Mouse (Mus musculus) midbrain, embryonic 14.5 days (tissue): ENCODE measurements around the gene Rimkla. TPM values are rescaled to one million over a fixed set of nuclear protein-coding genes. Genes with fewer than 3 reads are reported as not detected.

Source experiments
- ATAC-seq: fragments of 200-750 bp; cut with Nextera tagmentation; 2 replicates; pipeline ENCODE4 v1.8.0; 2017; ENCODE audit warnings: moderate number of reproducible peaks, moderate library complexity; ENCODE audit not compliant: low FRiP score, low TSS enrichment
- DNase-seq: peaks from one replicate; pipeline ENCODE4 v3.0.0-alpha.2; 2015
- H3K27ac ChIP-seq: fragments of 300-500 bp; sonication (generic); replicated peaks from 2 replicates; pipeline ENCODE4 v1.5.1; 2014; ENCODE audit warnings: mild to moderate bottlenecking, low read depth, low read length, moderate library complexity
- H3K27me3 ChIP-seq: fragments of 300-500 bp; sonication (generic); 2 replicates; pipeline ENCODE4 v1.6.1; 2014; ENCODE audit warnings: low read length, control low read depth, mixed read lengths; ENCODE audit not compliant: control insufficient read depth, insufficient read depth
- H3K36me3 ChIP-seq: fragments of 300-500 bp; sonication (generic); 2 replicates; pipeline ENCODE4 v1.6.1; 2014; ENCODE audit warnings: low read length, control low read depth; ENCODE audit not compliant: control insufficient read depth, insufficient read depth
- H3K4me1 ChIP-seq: fragments of 300-500 bp; sonication (generic); 2 replicates; pipeline ENCODE4 v1.6.1; 2014; ENCODE audit warnings: mild to moderate bottlenecking, antibody characterized with exemption, low read length, control low read depth; ENCODE audit not compliant: control insufficient read depth, insufficient read depth
- H3K4me2 ChIP-seq: fragments of 300-500 bp; sonication (generic); 2 replicates; pipeline ENCODE4 v1.6.1; 2014; ENCODE audit warnings: mild to moderate bottlenecking, low read length, moderate library complexity
- H3K4me3 ChIP-seq: fragments of 300-500 bp; sonication (generic); replicated peaks from 2 replicates; pipeline ENCODE4 v1.5.1; 2014; ENCODE audit warnings: low read depth, low read length
- H3K9ac ChIP-seq: fragments of 300-500 bp; sonication (generic); replicated peaks from 2 replicates; pipeline ENCODE4 v1.6.1; 2014; ENCODE audit warnings: mild to moderate bottlenecking, low read length, moderate library complexity
- H3K9me3 ChIP-seq: fragments of 300-500 bp; sonication (generic); 2 replicates; pipeline ENCODE4 v1.6.1; 2016; ENCODE audit warnings: low read length, control low read depth, mixed read lengths; ENCODE audit not compliant: control insufficient read depth
- WGBS: fragments of 180-500 bp; shearing (Covaris S2); extraction: QIAGEN DNeasy Blood & Tissue Kit; methylation state at CpG from one replicate; pipeline ENCODE4 v1.1.7; 2014; 5-methylcytosine and 5-hydroxymethylcytosine counted together
- polyA plus RNA-seq: library from polyadenylated mRNA; unstranded; fragments of >200 nt; fragmentation: Nextera tagmentation; extraction: Ambion mirVana; gene quantifications from 2 replicates; pipeline ENCODE4 v1.2.1, GENCODE M21; 2014

Rimkla gene
- polyA plus RNA-seq, 1 experiment from 2014 or later: 26.2 TPM

GRCm38 (mm10) chr4:119442539-119442938 lies 49.9 kb downstream of the Rimkla start:
- Histone ChIP-seq H3K4me3 (no peak overlapping the region), H3K4me2 (no peak overlapping the region), H3K36me3 (no peaks in the 10 kb centered on the region), H3K9ac (no peak overlapping the region), H3K27ac (no peak overlapping the region), H3K27me3 (no peaks in the 10 kb centered on the region), H3K9me3 (no peaks in the 10 kb centered on the region), H3K4me1 (no peaks in the 10 kb centered on the region)
- ATAC-seq (no peak), DNase-seq (no peak)
- WGBS: 48% methylated on average over 6 of the region's 6 CpGs

- Histone ChIP-seq H3K36me3 (no peaks in the 10 kb centered on the region), H3K4me3 (no peak overlapping the region), H3K4me2 (no peak overlapping the region), H3K27ac (no peak overlapping the region), H3K27me3 (no peaks in the 10 kb centered on the region), H3K9ac (no peak overlapping the region), H3K4me1 (no peaks in the 10 kb centered on the region), H3K9me3 (no peaks in the 10 kb centered on the region)
- 94% methylated on average over 4 of the region's 4 CpGs for WGBS
- DNase-seq (no peak), ATAC-seq (no peak)
These were observed 50.6 kb downstream of the Rimkla start for GRCm38 (mm10) chr4:119441836-119442235.

GRCm38 (mm10) chr4:119437936-119438335 lies 54.5 kb downstream of the Rimkla start:
- Histone ChIP-seq H3K27ac (no peak overlapping the region), H3K9me3 (0 out of 2 replicates have a peak, but pooled peaks cover 5% of the 10 kb centered on the region), H3K9ac (no peak overlapping the region), H3K4me1 (no peaks in the 10 kb centered on the region), H3K4me3 (no peak overlapping the region), H3K36me3 (no peaks in the 10 kb centered on the region), H3K27me3 (no peaks in the 10 kb centered on the region), H3K4me2 (no peak overlapping the region)
- no peak for ATAC-seq
- 89% methylated on average over 2 of the region's 2 CpGs for WGBS
- DNase-seq: no peak

- ATAC-seq (no peak), DNase-seq (peak; percentile 65)
- Histone ChIP-seq H3K4me3 (no peak overlapping the region), H3K9ac (no peak overlapping the region), H3K27me3 (no peaks in the 10 kb centered on the region), H3K4me2 (no peak overlapping the region), H3K36me3 (no peaks in the 10 kb centered on the region), H3K27ac (no peak overlapping the region), H3K9me3 (0 out of 2 replicates have a peak, but pooled peaks cover under 1% of the 10 kb centered on the region), H3K4me1 (no peaks in the 10 kb centered on the region)
- WGBS: 35% methylated on average over 5 of the region's 5 CpGs
These were observed 61.8 kb downstream of the Rimkla start for GRCm38 (mm10) chr4:119430678-119431077.

GRCm38 (mm10) chr4:119427680-119428079 lies 64.7 kb downstream of the Rimkla start:
- H3K4me1 ChIP-seq: peaks cover 7% of the 10 kb centered on the region
- no peak for ATAC-seq
- no peaks in the 10 kb centered on the region for H3K27me3 ChIP-seq
- no peaks in the 10 kb centered on the region for H3K9me3 ChIP-seq
- no peak for DNase-seq
- H3K36me3 ChIP-seq: no peaks in the 10 kb centered on the region
- no peak overlapping the region for H3K9ac ChIP-seq
- H3K4me2 ChIP-seq: no peak overlapping the region
- H3K4me3 ChIP-seq: no peak overlapping the region
- H3K27ac ChIP-seq: no peak overlapping the region
- WGBS: 59% methylated on average over 2 of the region's 2 CpGs

- Histone ChIP-seq H3K36me3 (no peaks in the 10 kb centered on the region), H3K4me1 (peaks cover 16% of the 10 kb centered on the region), H3K9ac (no peak overlapping the region), H3K27ac (no peak overlapping the region), H3K4me2 (no peak overlapping the region), H3K4me3 (no peak overlapping the region), H3K9me3 (no peaks in the 10 kb centered on the region), H3K27me3 (no peaks in the 10 kb centered on the region)
- DNase-seq (no peak), ATAC-seq (no peak)
- 69% methylated on average over 2 of the region's 2 CpGs for WGBS
These were observed 66.8 kb downstream of the Rimkla start for GRCm38 (mm10) chr4:119425601-119426000.

- Histone ChIP-seq H3K27ac (no peak overlapping the region), H3K4me1 (peaks cover 16% of the 10 kb centered on the region), H3K9me3 (no peaks in the 10 kb centered on the region), H3K9ac (no peak overlapping the region), H3K36me3 (no peaks in the 10 kb centered on the region), H3K4me2 (no peak overlapping the region), H3K27me3 (no peaks in the 10 kb centered on the region), H3K4me3 (no peak overlapping the region)
- 96% methylated on average over 2 of the region's 2 CpGs for WGBS
- ATAC-seq (no peak), DNase-seq (no peak)
These were observed 67.4 kb downstream of the Rimkla start for GRCm38 (mm10) chr4:119425077-119425476.

GRCm38 (mm10) chr4:119422294-119422964 lies 70.0 kb downstream of the Rimkla start, which contains the start of the genes Ppcs and Zmynd12:
Gene Ppcs (minus strand): TSS chr4:119422420.
Gene Zmynd12 (plus strand): TSS chr4:119422814.
- peak; percentile 93 for DNase-seq
- Histone ChIP-seq H3K27me3 (no peaks in the 10 kb centered on the region), H3K36me3 (0 out of 2 replicates have a peak, but pooled peaks cover 3% of the 10 kb centered on the region), H3K27ac (peak within 1 kb of the TSS; percentile 90), H3K4me2 (peak within 1 kb of the TSS; percentile 94), H3K9me3 (no peaks in the 10 kb centered on the region), H3K4me1 (peaks cover 16% of the 10 kb centered on the region), H3K9ac (peak within 1 kb of the TSS; percentile 70), H3K4me3 (peak within 1 kb of the TSS; percentile 59)
- under 1% methylated on average over 52 of the region's 52 CpGs for WGBS
- peak; percentile 93 for ATAC-seq

GRCm38 (mm10) chr4:119421921-119422293 lies 70.5 kb downstream of the Rimkla start:
- peaks cover 16% of the 10 kb centered on the region for H3K4me1 ChIP-seq
- no peaks in the 10 kb centered on the region for H3K9me3 ChIP-seq
- H3K9ac ChIP-seq: peak overlapping the region; percentile 70
- 0 out of 2 replicates have a peak, but pooled peaks cover 4% of the 10 kb centered on the region for H3K27me3 ChIP-seq
- ATAC-seq (peak; percentile 65), DNase-seq (no peak)
- peak overlapping the region; percentile 59 for H3K4me3 ChIP-seq
- WGBS: under 1% methylated on average over 31 of the region's 31 CpGs
- H3K36me3 ChIP-seq: 0 out of 2 replicates have a peak, but pooled peaks cover 3% of the 10 kb centered on the region
- H3K4me2 ChIP-seq: peak overlapping the region; percentile 94
- H3K27ac ChIP-seq: peak overlapping the region; percentile 90
